Mouse (Mus musculus) gonadal fat pad, adult 2 months (tissue): ENCODE results near the gene Fndc3b. TPM values are rescaled to one million over a fixed set of nuclear protein-coding genes. Genes with fewer than 3 reads are reported as not detected.

Source experiments
- DNase-seq: peaks from one replicate; pipeline ENCODE4 v3.0.0-alpha.2; 2012; ENCODE audit warnings: low read depth
- polyA plus RNA-seq: library from polyadenylated mRNA; depleted of rRNA; stranded (reverse); fragments of >200 nt; gene quantifications from 2 replicates; pipeline ENCODE4 v1.2.3, GENCODE M21; 2012

Fndc3b gene
- polyA plus RNA-seq, 1 experiment = 30.1 TPM

DNA sequence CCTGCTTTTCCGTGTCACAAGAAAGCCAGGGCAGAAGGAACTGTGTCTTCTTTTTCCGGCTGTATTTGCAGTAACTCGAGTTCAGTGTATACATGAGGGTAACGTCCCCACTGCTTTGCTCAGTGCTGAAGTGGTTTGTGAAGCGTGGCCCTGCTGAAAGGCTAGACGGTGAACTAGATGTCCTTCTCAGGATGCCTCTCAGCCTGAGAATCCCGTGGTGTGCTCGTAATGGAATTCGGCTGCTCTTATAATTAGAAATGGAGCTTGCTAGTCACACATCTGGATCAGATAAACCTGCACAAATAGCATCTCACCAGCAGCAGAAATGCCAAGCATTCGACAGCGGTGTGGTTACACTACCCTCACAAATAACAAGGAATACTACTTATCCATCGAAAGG is 40.7 kb downstream of the Fndc3b start:
- DNase-seq = no peak

DNA sequence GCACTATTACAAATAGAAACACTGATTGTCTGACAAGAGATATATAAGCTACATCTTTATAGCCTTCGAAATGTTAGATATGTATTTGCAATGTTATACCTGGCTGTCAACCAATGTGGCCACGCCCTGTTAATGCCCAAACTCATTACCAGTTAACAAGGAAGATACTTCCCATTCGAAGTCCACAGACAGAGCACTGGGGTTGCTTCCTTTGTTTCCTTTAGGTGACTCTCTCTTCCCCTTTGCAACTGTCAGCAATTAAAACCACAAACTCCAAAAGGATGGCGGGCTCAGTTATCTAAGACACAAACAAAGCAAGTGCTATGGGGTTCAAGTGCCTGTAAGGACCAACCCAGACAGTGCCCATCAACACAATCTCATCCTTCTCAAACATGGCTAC is 43.8 kb downstream of the Fndc3b start:
- DNase-seq = no peak

DNA sequence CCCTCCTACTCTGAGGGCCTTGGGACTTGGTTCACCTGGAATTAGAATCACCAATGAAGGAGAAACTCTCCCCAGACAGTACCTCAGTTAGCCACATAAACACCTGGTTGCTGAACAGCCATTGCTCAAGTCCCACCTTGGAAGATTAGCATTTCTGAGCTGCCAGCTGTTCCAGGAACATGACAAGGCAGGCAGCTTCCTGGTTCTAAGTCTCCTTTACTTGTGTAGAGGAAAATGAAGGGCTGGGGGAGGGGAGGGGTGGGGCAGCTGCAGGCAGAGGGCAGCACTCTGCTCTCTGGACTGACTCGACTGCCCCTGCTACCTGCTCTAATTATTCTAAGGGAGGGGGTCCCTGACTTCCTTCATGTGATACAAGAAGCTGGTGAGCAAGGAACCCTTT is 45.8 kb downstream of the Fndc3b start:
- no peak for DNase-seq

DNA sequence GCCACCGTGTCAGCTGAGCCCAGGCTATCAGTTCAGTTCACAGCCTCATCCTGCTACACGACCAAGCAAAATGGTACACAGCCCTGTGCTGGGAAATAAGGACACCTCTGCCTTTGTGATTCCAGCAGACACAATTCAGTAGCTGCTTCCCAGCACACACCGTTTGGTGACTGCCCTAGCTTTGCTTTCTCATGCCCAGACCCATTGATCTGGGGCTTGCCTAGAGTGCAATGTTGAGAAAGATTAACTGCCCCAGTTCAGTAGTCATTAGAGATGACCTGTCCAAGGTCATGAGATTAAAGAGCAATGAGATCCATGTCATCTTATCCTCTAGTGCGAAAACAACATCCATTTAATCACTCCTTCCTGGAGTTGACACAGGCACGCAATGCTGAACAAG is 47.9 kb downstream of the Fndc3b start:
- no peak for DNase-seq

DNA sequence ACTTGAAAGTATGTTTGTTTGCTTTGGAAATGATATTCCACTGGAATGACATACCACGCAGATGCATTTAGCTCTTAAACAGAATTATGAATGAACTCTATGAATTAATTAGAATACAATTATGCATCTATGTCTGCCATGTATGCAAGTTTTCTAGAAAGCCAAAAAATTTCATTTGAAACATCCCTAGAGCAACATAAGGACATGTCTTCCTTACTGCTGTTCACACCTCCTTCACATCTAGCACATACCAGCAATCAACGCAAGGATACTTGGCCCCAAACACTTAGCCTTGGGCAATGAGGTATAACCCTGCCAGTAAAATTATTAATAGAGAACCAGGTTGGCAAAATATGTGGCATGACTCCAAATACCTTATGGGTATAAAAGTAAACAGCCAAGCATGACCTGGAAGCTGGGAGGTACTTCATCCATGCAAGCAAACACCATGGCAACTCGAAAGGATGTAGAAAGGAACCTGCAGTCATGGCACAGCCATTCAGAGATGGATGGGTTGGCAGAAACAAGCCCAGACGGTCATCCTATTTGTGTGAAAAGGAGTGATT is 52.8 kb downstream of the Fndc3b start:
- DNase-seq = no peak

DNA sequence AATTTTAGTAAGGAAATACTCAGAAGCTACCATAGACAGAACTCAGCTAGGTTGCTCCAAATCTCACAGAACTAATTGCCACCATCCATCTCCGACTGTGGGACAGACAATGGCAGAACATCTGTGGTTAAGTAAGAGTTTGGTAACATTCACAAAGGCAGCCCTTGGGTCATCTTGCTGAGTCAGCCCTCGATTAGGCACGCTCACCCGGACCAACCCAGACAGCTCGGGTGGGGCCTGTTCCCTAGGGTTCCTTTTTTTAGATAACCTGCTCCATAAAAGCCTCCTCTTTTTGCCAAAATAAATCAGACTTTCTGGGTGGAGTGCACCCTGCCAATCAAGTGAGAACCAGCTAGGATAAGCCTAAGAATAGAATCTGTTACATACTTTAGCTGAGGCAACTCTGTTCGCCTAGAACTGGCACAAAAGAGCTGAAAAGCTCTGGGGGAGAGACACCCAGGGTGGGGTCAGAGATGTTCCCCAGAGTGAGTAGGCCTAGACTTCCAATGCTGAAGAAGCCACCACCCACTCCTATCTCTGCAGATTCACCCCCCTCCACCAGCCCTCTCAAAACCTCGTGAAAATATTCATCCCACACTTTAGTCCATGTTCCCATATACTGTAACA is 54.2 kb downstream of the Fndc3b start:
- no peak for DNase-seq

DNA sequence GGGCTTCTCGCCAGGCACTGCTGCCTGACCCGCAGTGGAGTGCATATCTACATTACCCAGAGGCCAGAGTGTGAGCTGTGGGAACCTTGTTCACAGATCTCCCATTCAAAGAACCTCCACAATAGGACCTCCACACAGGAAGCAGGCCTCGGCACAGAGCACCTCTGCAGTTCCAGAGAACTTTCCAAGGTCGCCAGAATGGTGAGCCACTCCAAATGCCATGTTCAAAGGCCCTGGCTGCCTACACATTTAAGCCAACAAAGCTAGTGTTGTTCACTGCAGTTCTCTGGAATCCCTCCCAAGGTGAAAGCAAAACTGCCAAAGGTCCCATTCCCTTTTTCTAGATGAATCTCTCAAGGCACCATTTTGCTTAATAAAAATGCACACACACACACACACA is 55.4 kb downstream of the Fndc3b start:
- no peak for DNase-seq

DNA sequence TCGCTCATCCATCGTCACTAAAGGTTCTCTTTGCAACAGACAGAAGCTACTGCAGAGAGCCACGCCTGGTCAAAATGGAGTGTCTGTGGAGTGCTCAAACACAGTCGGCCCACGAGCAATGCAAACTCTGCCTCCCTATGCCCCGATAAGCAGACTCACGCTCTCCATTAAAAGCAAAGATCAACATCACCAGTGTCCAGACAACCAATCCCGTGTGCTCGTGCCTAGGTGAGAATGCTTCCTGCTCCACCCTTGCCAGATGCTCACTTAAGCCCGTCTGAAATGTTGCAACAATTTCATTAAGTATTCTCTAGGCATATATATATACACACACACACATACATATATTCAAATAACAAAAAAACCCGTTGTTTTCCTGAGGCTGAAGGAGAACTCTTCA is 56.1 kb downstream of the Fndc3b start:
- DNase-seq = no peak

DNA sequence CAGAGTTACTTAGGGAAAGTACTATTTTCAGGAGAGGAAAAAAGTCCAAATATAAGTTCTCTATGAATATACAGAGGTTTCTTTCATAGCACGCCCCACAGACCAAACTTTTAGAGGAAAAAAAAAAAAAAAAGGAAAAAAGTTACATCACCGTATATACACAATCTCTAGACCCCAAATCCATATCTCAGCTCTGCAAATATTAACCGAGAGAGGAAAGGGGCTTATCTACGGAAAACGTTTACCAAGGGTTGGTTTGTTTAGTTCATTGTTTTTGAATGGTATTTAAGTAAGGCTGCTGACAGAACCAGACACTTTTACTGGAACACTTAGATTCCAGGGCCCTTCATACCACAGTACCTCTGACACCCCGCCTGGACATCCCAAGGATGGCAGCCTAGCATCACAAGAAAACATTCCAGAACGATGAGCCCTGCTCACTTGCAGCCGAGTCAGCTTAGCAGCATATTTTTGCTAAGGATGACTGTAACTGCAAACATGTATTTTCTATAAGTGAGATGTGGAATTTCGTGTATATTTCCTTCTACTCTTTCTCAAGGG is 58.6 kb downstream of the Fndc3b start:
- no peak for DNase-seq

DNA sequence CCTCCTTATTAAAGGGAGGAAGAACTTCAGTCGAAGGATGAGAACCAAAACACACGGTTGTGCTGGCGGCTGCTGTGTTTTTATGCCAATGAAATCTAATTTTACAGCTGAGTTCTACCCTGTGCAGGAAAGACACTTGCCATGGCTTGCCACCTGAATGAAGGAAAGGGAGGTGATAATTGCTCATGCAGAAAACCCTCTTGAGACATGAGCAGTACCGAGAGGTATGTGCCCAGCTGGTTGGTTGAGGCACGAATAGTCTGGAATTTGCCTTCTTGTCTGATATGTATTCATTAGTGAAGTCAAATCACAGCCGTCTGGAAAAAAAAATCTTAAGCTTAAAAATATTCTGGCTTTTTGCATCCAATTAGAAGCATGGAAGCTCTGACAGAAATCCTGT is 59.4 kb downstream of the Fndc3b start:
- no peak for DNase-seq

DNA sequence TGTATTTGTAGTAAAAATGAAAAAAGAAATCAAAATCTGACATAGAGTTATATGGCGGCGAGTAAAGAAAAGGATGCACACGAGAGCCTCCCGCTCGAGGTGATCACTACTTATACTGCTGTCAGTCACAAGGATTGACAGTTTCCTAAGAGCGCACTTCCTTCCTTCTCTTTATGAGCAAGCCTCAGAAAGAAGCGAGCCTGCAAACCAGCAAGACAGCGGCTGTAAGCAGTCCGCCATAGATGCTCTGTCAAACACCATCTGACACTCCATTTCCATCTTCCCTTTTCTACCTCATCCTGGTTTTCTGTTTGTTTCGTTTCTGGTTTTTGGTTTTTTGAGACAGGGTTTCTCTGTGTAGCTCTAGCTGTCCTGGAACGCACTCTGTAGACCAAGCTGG is 61.0 kb downstream of the Fndc3b start:
- DNase-seq = no peak

DNA sequence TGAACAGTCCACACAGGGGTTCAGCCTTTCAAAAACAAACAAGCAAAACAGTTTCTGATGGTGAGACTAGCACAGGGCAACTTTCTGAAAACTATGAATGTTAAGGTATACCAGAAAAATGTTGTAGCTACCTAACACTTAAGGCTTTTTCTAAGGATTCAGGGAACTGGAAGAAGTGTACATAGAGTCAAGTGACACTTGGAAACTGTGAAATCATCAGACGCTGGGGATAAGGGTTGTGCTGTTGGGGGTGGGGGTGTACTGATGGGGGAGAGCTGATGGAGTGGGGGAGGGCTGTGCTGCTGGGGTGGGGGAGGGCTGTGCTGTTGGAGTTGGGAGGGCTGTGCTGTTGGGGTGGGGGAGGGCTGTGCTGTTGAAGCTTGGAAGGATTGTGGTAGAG is 61.8 kb downstream of the Fndc3b start:
- DNase-seq = no peak

DNA sequence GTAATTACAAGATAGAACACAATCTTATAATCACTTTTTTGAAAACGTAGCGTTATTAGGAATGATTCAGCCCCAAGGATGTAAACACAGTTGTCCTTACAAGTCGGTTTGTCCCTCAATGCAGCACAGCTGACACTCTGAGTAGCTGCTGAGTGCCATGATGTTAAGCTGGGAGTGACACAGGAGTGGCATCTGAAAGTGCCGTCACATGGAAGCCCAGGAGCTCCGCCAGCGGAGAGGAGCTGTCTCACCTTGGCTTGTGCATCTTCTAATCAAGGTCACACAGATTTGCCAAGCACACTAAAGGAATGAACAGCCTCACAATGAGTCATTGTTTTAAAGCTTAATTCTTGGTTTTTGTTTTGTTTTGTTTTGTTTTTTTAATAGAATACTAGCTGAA is 68.7 kb downstream of the Fndc3b start:
- DNase-seq = no peak

DNA sequence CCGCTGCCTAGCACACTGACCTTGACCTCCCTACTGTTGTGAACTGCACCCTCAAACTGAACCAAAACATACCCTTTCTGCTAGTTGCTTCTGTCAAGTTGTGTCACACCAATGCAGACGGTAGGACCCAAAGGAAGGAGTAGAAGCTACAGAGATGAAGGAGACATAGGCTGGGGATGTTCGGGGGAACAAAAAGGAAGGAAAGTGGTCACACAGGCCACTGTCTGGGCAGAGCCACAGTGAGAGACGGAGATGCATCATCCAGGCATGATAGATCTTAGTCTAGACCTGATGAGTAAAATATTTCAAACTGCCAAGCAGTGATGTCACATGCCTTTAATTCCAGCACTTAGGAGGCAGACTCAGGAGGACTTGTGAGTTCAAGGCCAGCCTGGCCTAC is 71.4 kb downstream of the Fndc3b start:
- DNase-seq = no peak

DNA sequence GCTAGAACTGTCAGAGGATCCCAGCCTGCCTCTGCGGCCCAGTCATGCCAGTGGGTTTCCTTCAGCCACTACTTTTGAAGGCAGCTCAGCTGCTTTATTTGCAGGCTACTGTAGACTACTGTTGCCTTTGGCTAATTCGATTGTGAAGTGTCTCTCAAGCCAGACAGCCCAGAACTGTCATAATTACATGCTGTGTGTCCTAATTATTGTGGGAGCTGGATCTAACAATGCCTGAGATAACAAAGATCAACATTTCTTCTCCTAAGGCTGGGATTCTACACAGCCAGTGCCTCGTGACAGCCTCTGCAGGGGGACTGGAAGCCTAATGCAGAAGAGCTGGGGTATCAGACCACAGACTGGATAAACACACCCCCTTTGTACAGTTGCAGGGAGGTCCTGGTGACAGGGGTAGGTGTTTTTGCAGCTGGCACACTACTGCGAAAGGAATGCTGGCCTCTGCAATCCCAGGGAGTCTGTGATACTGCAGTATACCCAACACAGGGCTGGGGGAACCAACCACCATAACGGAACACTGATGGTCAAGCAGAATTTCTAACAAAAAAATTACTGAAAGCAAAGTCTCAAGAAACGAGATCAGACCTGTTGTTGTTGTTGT is 74.0 kb downstream of the Fndc3b start:
- no peak for DNase-seq

DNA sequence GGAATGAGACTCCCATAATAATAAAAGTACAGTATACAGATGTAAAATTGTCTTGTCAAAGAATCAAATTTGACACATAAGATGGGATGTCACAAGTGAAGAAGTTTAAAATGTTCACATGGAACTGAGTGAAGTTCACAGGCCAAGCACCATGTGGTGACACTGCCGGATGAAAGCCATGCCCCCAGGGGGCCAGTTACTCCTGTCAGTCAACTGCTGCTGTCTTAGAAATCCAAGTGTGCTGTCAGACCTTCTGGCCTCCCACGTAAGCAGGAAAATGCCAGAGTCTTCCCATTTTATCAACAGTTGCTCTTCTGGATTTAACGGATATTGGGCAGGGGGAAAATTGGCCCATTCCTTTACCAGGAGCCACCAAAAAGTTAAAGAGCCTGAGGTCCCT is 75.3 kb downstream of the Fndc3b start:
- no peak for DNase-seq

DNA sequence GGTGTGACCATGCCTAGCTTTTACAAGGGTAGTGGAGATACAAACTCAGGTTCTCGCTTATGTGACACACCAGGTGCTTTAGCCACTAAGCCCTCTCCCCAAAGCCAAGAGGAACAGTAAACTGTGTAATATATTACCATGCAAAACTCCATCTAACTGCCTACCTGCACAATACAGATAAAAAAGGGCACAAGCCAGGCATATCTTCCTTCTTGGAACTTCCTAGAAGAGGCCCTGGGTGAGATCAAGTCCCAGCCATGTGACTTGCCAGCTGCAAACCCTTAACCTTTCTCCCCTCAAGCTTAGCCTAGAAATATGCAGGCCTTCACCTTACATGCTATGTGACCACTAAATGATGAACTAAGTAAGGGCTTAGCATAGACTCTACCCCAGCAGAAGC is 78.2 kb downstream of the Fndc3b start:
- DNase-seq = no peak

DNA sequence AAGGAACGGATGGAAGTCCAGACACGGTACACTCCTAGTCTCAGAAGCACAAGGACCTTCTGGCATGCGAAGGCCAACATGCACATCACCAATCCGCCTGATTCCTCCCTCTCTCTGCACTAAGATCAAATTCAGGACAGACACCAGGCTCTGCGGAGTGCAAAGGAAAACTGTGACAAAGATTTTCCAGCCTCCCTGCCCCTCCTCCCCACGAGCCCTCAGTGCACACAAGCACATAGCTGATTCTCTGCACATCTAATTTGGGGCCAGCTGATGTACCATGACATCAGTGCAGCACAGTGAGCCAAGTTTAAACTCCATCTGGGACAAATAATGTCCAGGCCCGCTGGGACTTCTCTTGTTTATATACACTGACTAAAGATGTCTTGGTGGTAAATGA is 80.0 kb downstream of the Fndc3b start:
- DNase-seq = no peak

DNA sequence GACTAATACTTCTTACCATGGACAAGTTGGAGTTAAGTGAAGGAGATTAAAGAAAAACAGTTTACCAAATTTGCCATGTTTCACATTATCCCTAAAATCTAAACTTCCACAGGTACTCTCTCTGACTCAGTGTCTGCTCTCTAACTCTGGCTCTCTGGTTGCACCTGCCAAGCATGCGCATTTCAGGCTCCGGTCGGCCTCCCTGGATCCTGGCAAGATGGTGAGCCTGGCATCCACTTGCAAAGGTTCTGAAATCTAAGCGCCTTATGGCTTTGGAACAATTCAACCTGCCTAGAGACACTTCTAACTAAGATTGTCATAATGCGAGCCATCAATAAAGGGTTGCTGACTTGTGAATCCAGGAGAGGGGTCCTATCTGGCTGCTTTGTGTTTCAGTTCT is 81.4 kb downstream of the Fndc3b start:
- DNase-seq = no peak

DNA sequence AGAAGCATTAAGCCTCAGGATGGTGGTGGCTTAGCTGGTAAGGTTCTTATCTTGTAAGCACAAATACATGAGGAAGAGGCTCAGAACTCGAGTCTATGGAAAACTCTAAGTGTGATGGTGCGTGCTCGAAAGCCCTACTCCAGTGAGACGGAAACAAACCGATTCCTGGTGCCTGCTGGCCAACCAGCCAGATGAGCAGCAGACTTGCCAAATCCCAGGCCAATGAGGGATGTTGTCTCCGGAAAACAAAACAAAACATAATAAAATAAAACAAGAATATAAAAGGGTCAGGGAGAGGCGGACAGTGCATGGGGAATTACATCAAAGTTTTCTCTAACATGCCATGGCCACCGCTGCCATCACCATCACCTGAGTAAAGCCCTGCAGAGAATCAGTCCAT is 84.8 kb downstream of the Fndc3b start:
- no peak for DNase-seq

DNA sequence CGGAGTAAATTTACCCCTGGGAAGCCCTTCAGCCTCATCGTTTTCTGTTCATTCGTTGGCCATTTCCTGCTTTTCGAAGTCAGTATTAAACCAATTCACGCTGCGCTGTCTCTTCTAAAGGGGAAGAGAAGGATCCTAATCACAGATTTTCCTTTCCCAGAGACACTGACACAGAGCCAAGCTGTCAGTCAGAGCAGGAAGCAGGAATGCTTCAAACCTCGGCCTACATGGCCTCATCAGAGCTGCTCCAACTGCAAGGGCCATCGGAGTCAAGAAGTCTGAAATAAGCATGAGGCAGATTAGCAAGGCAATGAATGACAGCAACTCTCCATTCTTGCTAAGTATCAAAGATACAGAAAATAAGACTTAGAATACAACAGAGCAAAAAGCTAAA is 85.5 kb downstream of the Fndc3b start:
- no peak for DNase-seq

DNA sequence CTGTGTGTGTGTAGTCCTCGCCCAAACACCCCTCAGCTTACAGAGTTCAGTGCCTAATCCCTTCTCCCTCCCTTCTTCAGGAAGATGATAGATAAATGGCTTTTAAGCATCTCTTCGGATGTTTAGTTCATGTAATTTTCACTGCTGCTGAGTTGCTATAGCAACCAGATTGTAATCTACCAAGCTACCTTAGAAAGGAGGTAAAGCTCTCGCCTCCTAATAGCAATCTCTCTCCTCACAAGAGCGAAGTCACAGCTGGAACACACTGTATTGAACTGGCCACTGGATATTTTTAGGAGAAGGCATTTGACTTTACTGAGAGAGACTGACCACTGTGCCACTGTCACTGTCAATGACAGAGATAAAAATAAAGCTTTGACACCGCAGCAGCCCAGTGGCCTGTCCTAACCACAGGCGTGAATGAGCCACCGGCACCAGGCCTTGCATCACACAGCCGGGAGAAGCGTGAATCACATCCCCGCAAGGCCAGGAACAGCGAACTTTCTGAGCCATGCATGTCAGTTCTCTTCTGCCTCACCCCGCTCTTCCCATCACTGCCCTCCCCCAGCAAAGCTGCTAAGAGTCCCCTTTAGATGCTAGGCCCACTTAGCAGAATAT is 86.0 kb downstream of the Fndc3b start:
- no peak for DNase-seq

DNA sequence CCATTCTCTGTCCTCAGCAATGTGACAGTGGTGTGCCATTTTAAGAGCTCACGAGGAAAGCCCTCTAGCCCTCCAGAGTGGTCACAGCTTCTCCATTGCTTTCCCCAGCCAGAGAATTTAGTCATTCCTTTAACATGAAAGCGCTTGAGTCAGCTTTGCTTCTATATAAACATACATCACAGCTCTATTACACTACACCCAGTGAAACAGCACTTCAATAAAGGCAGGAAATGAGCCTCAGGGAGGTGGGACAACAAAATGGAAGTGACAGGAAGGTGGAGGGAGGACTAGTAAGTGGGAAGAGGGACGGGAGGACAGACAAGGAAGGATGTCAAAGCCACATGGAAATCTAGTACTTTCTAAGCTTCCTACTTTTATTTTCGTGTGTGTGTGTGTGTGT is 88.7 kb downstream of the Fndc3b start:
- no peak for DNase-seq
